Mouse (Mus musculus): ENCODE measurements around the gene Kif1c. TPM values are rescaled to one million over a fixed set of nuclear protein-coding genes. Genes with fewer than 3 reads are reported as not detected.
"Not testable (repeated sequence)": the region's sequence is repeated elsewhere in the genome, so short reads cannot be mapped to it uniquely, and the experiment has no call there.

Gene Kif1c
- polyA plus RNA-seq, 1 experiment from 2014 or later, result 4.9 TPM

GRCm38 (mm10) chr11:70742581-70743459, 42.5 kb downstream of the Kif1c start:
- 73% methylated on average over 12 of the region's 12 CpGs for WGBS
- Histone ChIP-seq H3K4me3 (replicated peaks; ENCODE audit: low read length) (no peak overlapping the region), H3K9ac (no peak overlapping the region), H3K4me1 (replicated peaks; ENCODE audit: control insufficient read depth, insufficient read depth, low read length) (no peaks in the 10 kb centered on the region), H3K36me3 (replicated peaks; ENCODE audit: control insufficient read depth, insufficient read depth) (no peaks in the 10 kb centered on the region), H3K27me3 (ENCODE audit: control insufficient read depth, insufficient read depth, low read length) (no peaks in the 10 kb centered on the region), H3K4me2 (replicated peaks) (no peak overlapping the region), H3K27ac (no peak overlapping the region), H3K9me3 (ENCODE audit: control insufficient read depth, low read length) (no peaks in the 10 kb centered on the region)
- no peak for ATAC-seq (ENCODE audit: low FRiP score)
- no peak for DNase-seq (ENCODE audit: low spot score)

- Histone ChIP-seq H3K27me3 (ENCODE audit: control insufficient read depth, insufficient read depth, low read length) (no peaks in the 10 kb centered on the region), H3K9ac (no peak overlapping the region), H3K27ac (no peak overlapping the region), H3K4me2 (replicated peaks) (no peak overlapping the region), H3K9me3 (ENCODE audit: control insufficient read depth, low read length) (no peaks in the 10 kb centered on the region), H3K36me3 (replicated peaks; ENCODE audit: control insufficient read depth, insufficient read depth) (no peaks in the 10 kb centered on the region), H3K4me1 (replicated peaks; ENCODE audit: control insufficient read depth, insufficient read depth, low read length) (no peaks in the 10 kb centered on the region), H3K4me3 (replicated peaks; ENCODE audit: low read length) (no peak overlapping the region)
- ATAC-seq (ENCODE audit: low FRiP score) (no peak), DNase-seq (ENCODE audit: low spot score) (no peak)
- 88% methylated on average over 7 of the region's 7 CpGs for WGBS
These were observed 45.3 kb downstream of the Kif1c start for GRCm38 (mm10) chr11:70745636-70746035.

GRCm38 (mm10) chr11:70747876-70748545, 47.7 kb downstream of the Kif1c start:
- H3K27ac ChIP-seq, result no peak overlapping the region
- no peaks in the 10 kb centered on the region for H3K36me3 ChIP-seq (replicated peaks; ENCODE audit: control insufficient read depth, insufficient read depth)
- no peak overlapping the region for H3K9ac ChIP-seq
- H3K9me3 ChIP-seq (ENCODE audit: control insufficient read depth, low read length), result no peaks in the 10 kb centered on the region
- H3K4me2 ChIP-seq (replicated peaks), result no peak overlapping the region
- H3K4me3 ChIP-seq (replicated peaks; ENCODE audit: low read length), result no peak overlapping the region
- no peaks in the 10 kb centered on the region for H3K4me1 ChIP-seq (replicated peaks; ENCODE audit: control insufficient read depth, insufficient read depth, low read length)
- DNase-seq (ENCODE audit: low spot score), result no peak
- WGBS, result 90% methylated on average over 4 of the region's 4 CpGs
- no peak for ATAC-seq (ENCODE audit: low FRiP score)
- no peaks in the 10 kb centered on the region for H3K27me3 ChIP-seq (ENCODE audit: control insufficient read depth, insufficient read depth, low read length)

- 84% methylated on average over 4 of the region's 4 CpGs for WGBS
- no peak overlapping the region for H3K9ac ChIP-seq
These were observed 52.1 kb downstream of the Kif1c start for GRCm38 (mm10) chr11:70752337-70753017.

GRCm38 (mm10) chr11:70753146-70753545, 52.8 kb downstream of the Kif1c start:
- Histone ChIP-seq H3K4me2 (replicated peaks) (no peak overlapping the region), H3K27ac (no peak overlapping the region), H3K36me3 (replicated peaks; ENCODE audit: control insufficient read depth, insufficient read depth) (no peaks in the 10 kb centered on the region), H3K9ac (no peak overlapping the region), H3K27me3 (ENCODE audit: control insufficient read depth, insufficient read depth, low read length) (no peaks in the 10 kb centered on the region), H3K9me3 (ENCODE audit: control insufficient read depth, low read length) (no peaks in the 10 kb centered on the region), H3K4me3 (replicated peaks; ENCODE audit: low read length) (no peak overlapping the region), H3K4me1 (replicated peaks; ENCODE audit: control insufficient read depth, insufficient read depth, low read length) (no peaks in the 10 kb centered on the region)
- DNase-seq (ENCODE audit: low spot score) (no peak), ATAC-seq (ENCODE audit: low FRiP score) (no peak)
- WGBS, result 93% methylated on average over 10 of the region's 10 CpGs

More at GRCm38 (mm10) chr11:70752337-70753017, 52.1 kb downstream of the Kif1c start:
- H3K27me3 ChIP-seq (ENCODE audit: control insufficient read depth, insufficient read depth, low read length), result no peaks in the 10 kb centered on the region
- ATAC-seq (ENCODE audit: low FRiP score) (no peak), DNase-seq (ENCODE audit: low spot score) (no peak)
- H3K4me1 ChIP-seq (replicated peaks; ENCODE audit: control insufficient read depth, insufficient read depth, low read length), result no peaks in the 10 kb centered on the region
- H3K9me3 ChIP-seq (ENCODE audit: control insufficient read depth, low read length), result no peaks in the 10 kb centered on the region
- no peak overlapping the region for H3K4me3 ChIP-seq (replicated peaks; ENCODE audit: low read length)
- H3K36me3 ChIP-seq (replicated peaks; ENCODE audit: control insufficient read depth, insufficient read depth), result no peaks in the 10 kb centered on the region
- H3K27ac ChIP-seq, result no peak overlapping the region
- H3K4me2 ChIP-seq (replicated peaks), result no peak overlapping the region

- Histone ChIP-seq H3K27me3 (ENCODE audit: control insufficient read depth, insufficient read depth, low read length) (no peaks in the 10 kb centered on the region), H3K27ac (no peak overlapping the region), H3K9ac (no peak overlapping the region), H3K4me2 (replicated peaks) (no peak overlapping the region), H3K9me3 (ENCODE audit: control insufficient read depth, low read length) (no peaks in the 10 kb centered on the region), H3K4me3 (replicated peaks; ENCODE audit: low read length) (no peak overlapping the region), H3K36me3 (replicated peaks; ENCODE audit: control insufficient read depth, insufficient read depth) (no peaks in the 10 kb centered on the region), H3K4me1 (replicated peaks; ENCODE audit: control insufficient read depth, insufficient read depth, low read length) (no peaks in the 10 kb centered on the region)
- 65% methylated on average over 4 of the region's 4 CpGs for WGBS
- no peak for DNase-seq (ENCODE audit: low spot score)
- ATAC-seq (ENCODE audit: low FRiP score), result no peak
These were observed 54.1 kb downstream of the Kif1c start for GRCm38 (mm10) chr11:70754476-70754875.

GRCm38 (mm10) chr11:70754958-70755357, 54.6 kb downstream of the Kif1c start:
- H3K4me3 ChIP-seq (replicated peaks; ENCODE audit: low read length), result no peak overlapping the region
- no peak overlapping the region for H3K9ac ChIP-seq
- H3K27ac ChIP-seq, result no peak overlapping the region
- H3K36me3 ChIP-seq (replicated peaks; ENCODE audit: control insufficient read depth, insufficient read depth), result no peaks in the 10 kb centered on the region
- ATAC-seq (ENCODE audit: low FRiP score) (no peak), DNase-seq (ENCODE audit: low spot score) (no peak)
- 66% methylated on average over 7 of the region's 7 CpGs for WGBS
- no peaks in the 10 kb centered on the region for H3K27me3 ChIP-seq (ENCODE audit: control insufficient read depth, insufficient read depth, low read length)
- H3K4me2 ChIP-seq (replicated peaks), result no peak overlapping the region
- no peaks in the 10 kb centered on the region for H3K9me3 ChIP-seq (ENCODE audit: control insufficient read depth, low read length)
- no peaks in the 10 kb centered on the region for H3K4me1 ChIP-seq (replicated peaks; ENCODE audit: control insufficient read depth, insufficient read depth, low read length)

GRCm38 (mm10) chr11:70755645-70756044, 55.3 kb downstream of the Kif1c start:
- 15% methylated on average over 7 of the region's 7 CpGs for WGBS

GRCm38 (mm10) chr11:70760446-70760845, 60.1 kb downstream of the Kif1c start:
- H3K36me3 ChIP-seq (replicated peaks; ENCODE audit: control insufficient read depth, insufficient read depth); DNase-seq (ENCODE audit: low spot score); H3K27me3 ChIP-seq (ENCODE audit: control insufficient read depth, insufficient read depth, low read length); H3K9me3 ChIP-seq (ENCODE audit: control insufficient read depth, low read length); H3K27ac ChIP-seq; H3K9ac ChIP-seq; ATAC-seq (ENCODE audit: low FRiP score); H3K4me2 ChIP-seq (replicated peaks); H3K4me3 ChIP-seq (replicated peaks; ENCODE audit: low read length): not testable (repeated sequence)
- 66% methylated on average over 3 of the region's 3 CpGs for WGBS
- peaks cover 16% of the 10 kb centered on the region for H3K4me1 ChIP-seq (replicated peaks; ENCODE audit: control insufficient read depth, insufficient read depth, low read length)

More at GRCm38 (mm10) chr11:70755645-70756044, 55.3 kb downstream of the Kif1c start:
- no peaks in the 10 kb centered on the region for H3K27me3 ChIP-seq (ENCODE audit: control insufficient read depth, insufficient read depth, low read length)
- H3K9me3 ChIP-seq (ENCODE audit: control insufficient read depth, low read length), result no peaks in the 10 kb centered on the region
- no peak overlapping the region; the same call in 1 of the 2 replicates for H3K9ac ChIP-seq
- no peaks in the 10 kb centered on the region for H3K4me1 ChIP-seq (replicated peaks; ENCODE audit: control insufficient read depth, insufficient read depth, low read length)
- H3K27ac ChIP-seq, result no peak overlapping the region
- DNase-seq (ENCODE audit: low spot score) (peak; percentile 93), ATAC-seq (ENCODE audit: low FRiP score) (no peak)
- no peak overlapping the region for H3K4me3 ChIP-seq (replicated peaks; ENCODE audit: low read length)
- H3K4me2 ChIP-seq (replicated peaks), result no peak overlapping the region
- no peaks in the 10 kb centered on the region for H3K36me3 ChIP-seq (replicated peaks; ENCODE audit: control insufficient read depth, insufficient read depth)

Measured in hindbrain, embryonic 14.5 days (tissue).